Mouse (Mus musculus) lung, postnatal 0 days (tissue): ENCODE measurements around the gene Padi6.

Source experiments
- CTCF ChIP-seq: IDR thresholded peaks from 2 replicates; pipeline ENCODE4 v1.5.1; 2016; ENCODE audit warnings: antibody characterized with exemption, mild to moderate bottlenecking
- EP300 ChIP-seq: IDR thresholded peaks from 2 replicates; pipeline ENCODE4 v1.6.1; 2016; ENCODE audit warnings: antibody characterized with exemption, mild to moderate bottlenecking, control low read depth

GRCm38 (mm10) chr4:140702611-140703327 is 39.7 kb downstream of the Padi6 start:
- TF ChIP-seq CTCF = no peak
- no peak for TF ChIP-seq EP300
